Mouse (Mus musculus): ENCODE results near the gene Gm49325. TPM values are rescaled to one million over a fixed set of nuclear protein-coding genes. Genes with fewer than 3 reads are reported as not detected.

Gm49325 gene
- total RNA-seq, 1 experiment: 5.4 TPM

GRCm38 (mm10) chr10:77581023-77581407 is 25.0 kb upstream of the Gm49325 start:
- DNase-seq (ENCODE audit: low read depth, low spot score): no peak
- in situ Hi-C loops (cut with MboI; ENCODE audit: low sequenced_read_pairs in 2 of 2, unreplicated experiment in 2 of 2): no loop called here
- H3K9ac ChIP-seq (ENCODE audit: insufficient read depth, low read depth, low read length, poor library complexity, severe bottlenecking): peak overlapping the region; percentile 58; the same call in 1 of the 2 replicates

GRCm38 (mm10) chr10:77581408-77582284 is 24.4 kb upstream of the Gm49325 start, which contains the start of gene Pttg1ip:
TSS of gene Pttg1ip (plus strand) at chr10:77581720.
- Histone ChIP-seq H3K36me3 (ENCODE audit: control insufficient read depth, insufficient read depth, low read length, poor library complexity, severe bottlenecking) (peaks cover 4% of the 10 kb centered on the region; the same call in 1 of the 2 replicates), H3K27ac (ENCODE audit: insufficient read depth, low read depth, low read length, poor library complexity, severe bottlenecking) (peak within 1 kb of the TSS; percentile 78), H3K4me3 (ENCODE audit: insufficient read depth in 1 of 2, low read depth in 1 of 2, low read length in 2 of 2, poor library complexity in 1 of 2, severe bottlenecking in 1 of 2) (peak within 1 kb of the TSS; percentile 86 to 97), H3K4me1 (ENCODE audit: control insufficient read depth in 2 of 2, insufficient read depth in 2 of 2, low read length in 2 of 2, poor library complexity in 1 of 2) (peaks cover 2 to 17% of the 10 kb centered on the region in 2 experiments; a peak in 3 of 4 replicates), H3K9me3 (ENCODE audit: control insufficient read depth, insufficient read depth, low read depth, low read length) (no peaks in the 10 kb centered on the region), H3K9ac (ENCODE audit: insufficient read depth, low read depth, low read length, poor library complexity, severe bottlenecking) (peak within 1 kb of the TSS; percentile 82)
- peak; percentile 88 for DNase-seq (ENCODE audit: low read depth, low spot score)
- in situ Hi-C loops (cut with MboI; ENCODE audit: low sequenced_read_pairs in 2 of 2, unreplicated experiment in 2 of 2): no loop called here
- TF ChIP-seq MAFK (IDR thresholded peaks at IDR 0.05; ENCODE audit: insufficient read depth, low read depth, low read length): no peak
- no peak for TF ChIP-seq ZNF384 (IDR thresholded peaks at IDR 0.05; ENCODE audit: low read depth, low read length)
- TF ChIP-seq CHD2 (IDR thresholded peaks at IDR 0.05; ENCODE audit: low read depth, low read length): no peak
- peak; percentile 14; the same call in 1 of the 2 replicates for TF ChIP-seq HCFC1 (IDR thresholded peaks at IDR 0.05; ENCODE audit: borderline replicate concordance, insufficient read depth, low read length)
- TF ChIP-seq ZC3H11A (IDR thresholded peaks at IDR 0.05; ENCODE audit: borderline replicate concordance, low read depth, low read length): no peak

More at GRCm38 (mm10) chr10:77581023-77581407, 25.0 kb upstream of the Gm49325 start:
- no peak overlapping the region for H3K27ac ChIP-seq (ENCODE audit: insufficient read depth, low read depth, low read length, poor library complexity, severe bottlenecking)
- peaks cover 4% of the 10 kb centered on the region; the same call in 1 of the 2 replicates for H3K36me3 ChIP-seq (ENCODE audit: control insufficient read depth, insufficient read depth, low read length, poor library complexity, severe bottlenecking)
- H3K9me3 ChIP-seq (ENCODE audit: control insufficient read depth, insufficient read depth, low read depth, low read length): no peaks in the 10 kb centered on the region
- TF ChIP-seq ZC3H11A (IDR thresholded peaks at IDR 0.05; ENCODE audit: borderline replicate concordance, low read depth, low read length): no peak
- no peak for TF ChIP-seq MAFK (IDR thresholded peaks at IDR 0.05; ENCODE audit: insufficient read depth, low read depth, low read length)
- no peak for TF ChIP-seq ZNF384 (IDR thresholded peaks at IDR 0.05; ENCODE audit: low read depth, low read length)
- TF ChIP-seq CHD2 (IDR thresholded peaks at IDR 0.05; ENCODE audit: low read depth, low read length): no peak
- no peak for TF ChIP-seq HCFC1 (IDR thresholded peaks at IDR 0.05; ENCODE audit: borderline replicate concordance, insufficient read depth, low read length)
- H3K4me1 ChIP-seq (ENCODE audit: control insufficient read depth in 2 of 2, insufficient read depth in 2 of 2, low read length in 2 of 2, poor library complexity in 1 of 2): peaks cover 2 to 17% of the 10 kb centered on the region in 2 experiments; a peak in 3 of 4 replicates
- peak overlapping the region; percentile 52 to 73 for H3K4me3 ChIP-seq (ENCODE audit: insufficient read depth in 1 of 2, low read depth in 1 of 2, low read length in 2 of 2, poor library complexity in 1 of 2, severe bottlenecking in 1 of 2)

- Histone ChIP-seq H3K4me1 (ENCODE audit: control insufficient read depth in 2 of 2, insufficient read depth in 2 of 2, low read length in 2 of 2, poor library complexity in 1 of 2) (peaks cover 5 to 19% of the 10 kb centered on the region in 2 experiments; a peak in 3 of 4 replicates), H3K27ac (ENCODE audit: insufficient read depth, low read depth, low read length, poor library complexity, severe bottlenecking) (peak overlapping the region; percentile 78; the same call in 1 of the 2 replicates), H3K4me3 (ENCODE audit: insufficient read depth in 1 of 2, low read depth in 1 of 2, low read length in 2 of 2, poor library complexity in 1 of 2, severe bottlenecking in 1 of 2) (peak overlapping the region; percentile 86 to 97), H3K9me3 (ENCODE audit: control insufficient read depth, insufficient read depth, low read depth, low read length) (no peaks in the 10 kb centered on the region), H3K36me3 (ENCODE audit: control insufficient read depth, insufficient read depth, low read length, poor library complexity, severe bottlenecking) (peaks cover 4% of the 10 kb centered on the region; the same call in 1 of the 2 replicates), H3K9ac (ENCODE audit: insufficient read depth, low read depth, low read length, poor library complexity, severe bottlenecking) (peak overlapping the region; percentile 82)
- no peak for DNase-seq (ENCODE audit: low read depth, low spot score)
- no peak for TF ChIP-seq CHD2 (IDR thresholded peaks at IDR 0.05; ENCODE audit: low read depth, low read length)
- no peak for TF ChIP-seq ZNF384 (IDR thresholded peaks at IDR 0.05; ENCODE audit: low read depth, low read length)
- in situ Hi-C loops (cut with MboI; ENCODE audit: low sequenced_read_pairs in 2 of 2, unreplicated experiment in 2 of 2): no loop called here
Observed at GRCm38 (mm10) chr10:77582285-77582618, 23.7 kb upstream of the Gm49325 start.

- H3K36me3 ChIP-seq (ENCODE audit: control insufficient read depth, insufficient read depth, low read length, poor library complexity, severe bottlenecking): peaks cover 6% of the 10 kb centered on the region; the same call in 1 of the 2 replicates
- peaks cover 9 to 26% of the 10 kb centered on the region in 2 experiments; a peak in 3 of 4 replicates for H3K4me1 ChIP-seq (ENCODE audit: control insufficient read depth in 2 of 2, insufficient read depth in 2 of 2, low read length in 2 of 2, poor library complexity in 1 of 2)
- in situ Hi-C loops (cut with MboI; ENCODE audit: low sequenced_read_pairs in 2 of 2, unreplicated experiment in 2 of 2): no loop called here
- DNase-seq (ENCODE audit: low read depth, low spot score): no peak
- no peaks in the 10 kb centered on the region for H3K9me3 ChIP-seq (ENCODE audit: control insufficient read depth, insufficient read depth, low read depth, low read length)
- no peak overlapping the region for H3K27ac ChIP-seq (ENCODE audit: insufficient read depth, low read depth, low read length, poor library complexity, severe bottlenecking)
- H3K4me3 ChIP-seq (ENCODE audit: insufficient read depth in 1 of 2, low read depth in 1 of 2, low read length in 2 of 2, poor library complexity in 1 of 2, severe bottlenecking in 1 of 2): no peak overlapping the region
- H3K9ac ChIP-seq (ENCODE audit: insufficient read depth, low read depth, low read length, poor library complexity, severe bottlenecking): no peak overlapping the region
- TF ChIP-seq ZNF384 (IDR thresholded peaks at IDR 0.05; ENCODE audit: low read depth, low read length): no peak
Observed at GRCm38 (mm10) chr10:77583795-77584422, 22.1 kb upstream of the Gm49325 start.

Data from ES-E14 (cell line).